Mouse (Mus musculus) stomach, embryonic 16.5 days (tissue): ENCODE data around the gene Tspyl1. TPM values are rescaled to one million over a fixed set of nuclear protein-coding genes. Genes with fewer than 3 reads are reported as not detected.
"Not testable (repeated sequence)": the region's sequence is repeated elsewhere in the genome, so short reads cannot be mapped to it uniquely, and the experiment has no call there.

Experiments used
- ATAC-seq: fragments of 200-750 bp; cut with Nextera tagmentation; 2 replicates; pipeline ENCODE4 v1.8.0; 2017; ENCODE audit warnings: moderate number of reproducible peaks, moderate TSS enrichment; ENCODE audit not compliant: insufficient read depth, low FRiP score
- H3K27ac ChIP-seq: fragments of 300-500 bp; sonication (generic); 2 replicates; pipeline ENCODE4 v1.5.1; 2014; ENCODE audit warnings: low read length
- H3K27me3 ChIP-seq: fragments of 300-500 bp; sonication (generic); 2 replicates; pipeline ENCODE4 v1.6.1; 2014; ENCODE audit warnings: low read length, control low read depth, mixed read lengths; ENCODE audit not compliant: control insufficient read depth, insufficient read depth
- H3K36me3 ChIP-seq: fragments of 300-500 bp; sonication (generic); 2 replicates; pipeline ENCODE4 v1.6.1; 2014; ENCODE audit warnings: low read length; ENCODE audit not compliant: control insufficient read depth, insufficient read depth
- H3K4me1 ChIP-seq: fragments of 300-500 bp; sonication (generic); 2 replicates; pipeline ENCODE4 v1.6.1; 2014; ENCODE audit warnings: low read length, control low read depth, mixed read lengths; ENCODE audit not compliant: control insufficient read depth, insufficient read depth
- H3K4me2 ChIP-seq: fragments of 300-500 bp; sonication (generic); 2 replicates; pipeline ENCODE4 v1.6.1; 2014; ENCODE audit warnings: low read depth, low read length, mixed read lengths
- H3K4me3 ChIP-seq: fragments of 300-500 bp; sonication (generic); replicated peaks from 2 replicates; pipeline ENCODE4 v1.5.1; 2014; ENCODE audit warnings: mild to moderate bottlenecking, low read length
- H3K9ac ChIP-seq: fragments of 300-500 bp; sonication (generic); 2 replicates; pipeline ENCODE4 v1.6.1; 2014; ENCODE audit warnings: low read length
- H3K9me3 ChIP-seq: fragments of 300-500 bp; sonication (generic); replicated peaks from 2 replicates; pipeline ENCODE4 v1.6.1; 2016; ENCODE audit warnings: low read length, control low read depth; ENCODE audit not compliant: control insufficient read depth
- WGBS: fragments of 180-500 bp; shearing (Covaris S2); extraction: QIAGEN DNeasy Blood & Tissue Kit; methylation state at CpG from one replicate; pipeline ENCODE4 v1.1.7; 2014; 5-methylcytosine and 5-hydroxymethylcytosine counted together
- polyA plus RNA-seq: library from polyadenylated mRNA; unstranded; fragments of >200 nt; fragmentation: Nextera tagmentation; extraction: Ambion mirVana; gene quantifications from 2 replicates; pipeline ENCODE4 v1.2.1, GENCODE M21; 2015

The Tspyl1 gene
- polyA plus RNA-seq, 1 experiment from 2014 or later = 57.3 TPM

DNA sequence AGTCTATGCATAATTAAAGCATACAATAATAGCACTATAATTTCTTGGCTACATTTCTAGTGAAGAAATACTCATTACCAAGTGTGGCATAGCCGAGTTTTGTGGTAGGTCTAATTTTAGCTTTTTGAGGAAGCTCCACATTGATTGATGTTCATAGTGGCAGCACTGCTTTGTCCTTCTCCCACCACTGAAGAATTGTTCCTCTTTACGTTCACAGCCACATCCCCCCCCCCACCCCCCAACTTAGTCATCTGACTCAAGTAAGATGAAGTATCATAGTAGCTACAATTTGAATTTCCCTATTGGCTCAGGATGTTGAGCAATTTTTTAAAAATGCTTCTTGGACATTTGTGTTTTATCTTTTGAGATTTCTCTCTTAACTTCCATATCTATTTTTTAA is 32.4 kb upstream of the Tspyl1 start:
- Histone ChIP-seq H3K4me3 (no peak overlapping the region), H3K36me3 (no peaks in the 10 kb centered on the region), H3K4me1 (no peaks in the 10 kb centered on the region), H3K27me3 (no peaks in the 10 kb centered on the region), H3K9me3 (no peaks in the 10 kb centered on the region), H3K27ac (no peak overlapping the region), H3K4me2 (no peak overlapping the region), H3K9ac (no peak overlapping the region)
- no peak for ATAC-seq
- WGBS = 39% methylated on average over 2 of the region's 2 CpGs

GRCm38 (mm10) chr10:34252833-34253232 is 29.2 kb upstream of the Tspyl1 start:
- H3K4me3 ChIP-seq, H3K9me3 ChIP-seq, H3K27ac ChIP-seq, H3K36me3 ChIP-seq, ATAC-seq, H3K4me1 ChIP-seq, H3K27me3 ChIP-seq, H3K4me2 ChIP-seq, H3K9ac ChIP-seq: not testable (repeated sequence)
- WGBS = 87% methylated on average over 9 of the region's 9 CpGs

DNA sequence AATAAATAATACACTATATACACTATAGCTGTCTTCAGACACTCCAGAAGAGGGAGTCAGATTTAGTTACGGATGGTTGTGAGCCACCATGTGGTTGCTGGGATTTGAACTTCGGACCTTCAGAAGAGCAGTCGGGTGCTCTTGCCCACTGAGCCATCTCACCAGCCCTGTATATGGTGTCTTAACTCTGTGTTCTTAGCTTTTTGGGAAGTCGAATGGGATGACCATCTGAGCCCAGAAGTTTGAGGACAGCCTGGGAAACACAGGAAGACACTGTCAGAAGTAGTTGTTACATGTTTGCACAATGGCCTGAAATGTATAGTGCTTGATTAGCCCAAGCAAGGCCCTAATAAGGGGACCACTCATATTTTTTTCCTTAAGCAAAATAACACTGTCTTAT is 16.9 kb upstream of the Tspyl1 start:
- Histone ChIP-seq H3K36me3 (no peaks in the 10 kb centered on the region), H3K27ac (no peak overlapping the region), H3K9me3 (no peaks in the 10 kb centered on the region), H3K27me3 (no peaks in the 10 kb centered on the region), H3K4me1 (no peaks in the 10 kb centered on the region), H3K4me3 (no peak overlapping the region), H3K4me2 (no peak overlapping the region), H3K9ac (no peak overlapping the region)
- 85% methylated on average over 4 of the region's 4 CpGs for whole genome bisulfite sequencing
- ATAC-seq = no peak

- WGBS = 64% methylated on average over 5 of the region's 5 CpGs
Observed at GRCm38 (mm10) chr10:34267312-34268070, 14.5 kb upstream of the Tspyl1 start.

GRCm38 (mm10) chr10:34271681-34272080 is 10.3 kb upstream of the Tspyl1 start:
- no peak for ATAC-seq
- H3K4me2 ChIP-seq = no peak overlapping the region
- H3K36me3 ChIP-seq = no peaks in the 10 kb centered on the region
- no peak overlapping the region for H3K27ac ChIP-seq
- no peaks in the 10 kb centered on the region for H3K9me3 ChIP-seq
- H3K27me3 ChIP-seq = no peaks in the 10 kb centered on the region
- no peak overlapping the region for H3K4me3 ChIP-seq
- no peaks in the 10 kb centered on the region for H3K4me1 ChIP-seq
- no peak overlapping the region for H3K9ac ChIP-seq
- WGBS = 45% methylated on average over 7 of the region's 7 CpGs

More at GRCm38 (mm10) chr10:34267312-34268070, 14.5 kb upstream of the Tspyl1 start:
- no peak overlapping the region for H3K4me3 ChIP-seq
- H3K9me3 ChIP-seq = no peaks in the 10 kb centered on the region
- ATAC-seq = no peak
- no peaks in the 10 kb centered on the region for H3K4me1 ChIP-seq
- no peaks in the 10 kb centered on the region for H3K27me3 ChIP-seq
- no peak overlapping the region for H3K4me2 ChIP-seq
- no peak overlapping the region for H3K27ac ChIP-seq
- no peaks in the 10 kb centered on the region for H3K36me3 ChIP-seq
- no peak overlapping the region for H3K9ac ChIP-seq

GRCm38 (mm10) chr10:34280591-34281175 is 1.3 kb upstream of the Tspyl1 start:
- Histone ChIP-seq H3K9me3 (no peaks in the 10 kb centered on the region), H3K4me2 (peak overlapping the region; percentile 55), H3K27me3 (no peaks in the 10 kb centered on the region), H3K4me1 (peaks cover 8% of the 10 kb centered on the region), H3K27ac (no peak overlapping the region), H3K9ac (0 out of 2 replicates have a peak overlapping the region, but pooled peaks have one; percentile 48), H3K4me3 (peak overlapping the region; percentile 33), H3K36me3 (no peaks in the 10 kb centered on the region)
- ATAC-seq = no peak
- 26% methylated on average over 13 of the region's 13 CpGs for WGBS

DNA sequence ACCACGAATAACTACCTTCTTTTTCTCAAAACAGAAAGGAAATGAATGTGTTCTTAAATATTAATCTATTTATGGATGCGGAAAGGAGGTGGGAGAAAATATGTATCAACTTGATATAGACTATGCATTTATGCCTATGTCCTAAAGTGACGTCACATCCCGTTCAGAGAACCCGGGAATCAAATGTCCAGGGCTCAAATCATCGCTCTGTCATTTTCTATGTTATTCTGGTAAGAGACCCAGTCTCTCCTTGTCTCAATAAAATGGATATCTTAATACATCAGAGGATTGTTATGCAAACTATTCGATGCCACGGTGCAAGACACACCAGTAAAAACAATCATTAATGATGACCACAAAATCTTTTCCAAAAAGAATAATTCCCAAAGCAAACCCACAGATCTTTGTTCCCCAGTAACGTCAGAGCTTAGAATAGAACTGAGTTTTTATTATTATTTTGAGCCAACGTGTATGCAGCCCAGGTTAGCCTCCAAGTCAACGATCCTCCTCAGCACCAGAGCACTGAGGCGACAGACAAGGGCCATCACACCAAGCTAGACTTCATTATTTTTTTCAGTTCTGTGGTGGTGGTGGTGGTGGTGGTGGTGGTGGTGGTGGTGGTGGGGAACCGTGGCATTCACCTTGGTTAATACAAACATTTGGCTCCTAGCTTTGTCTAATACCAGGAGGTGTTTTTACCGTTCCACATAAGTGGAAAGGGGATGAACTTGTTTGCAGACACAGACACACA is 604 bp upstream of the Tspyl1 start:
- peak overlapping the region; percentile 78 for H3K4me3 ChIP-seq
- WGBS = 18% methylated on average over 14 of the region's 14 CpGs
- ATAC-seq = peak; percentile 9; the same call in 1 of the 2 replicates
- peaks cover 8% of the 10 kb centered on the region for H3K4me1 ChIP-seq
- H3K36me3 ChIP-seq = no peaks in the 10 kb centered on the region
- H3K4me2 ChIP-seq = peak overlapping the region; percentile 91
- no peaks in the 10 kb centered on the region for H3K9me3 ChIP-seq
- no peaks in the 10 kb centered on the region for H3K27me3 ChIP-seq
- H3K27ac ChIP-seq = peak overlapping the region; percentile 55; the same call in 1 of the 2 replicates
- peak overlapping the region; percentile 75 for H3K9ac ChIP-seq

DNA sequence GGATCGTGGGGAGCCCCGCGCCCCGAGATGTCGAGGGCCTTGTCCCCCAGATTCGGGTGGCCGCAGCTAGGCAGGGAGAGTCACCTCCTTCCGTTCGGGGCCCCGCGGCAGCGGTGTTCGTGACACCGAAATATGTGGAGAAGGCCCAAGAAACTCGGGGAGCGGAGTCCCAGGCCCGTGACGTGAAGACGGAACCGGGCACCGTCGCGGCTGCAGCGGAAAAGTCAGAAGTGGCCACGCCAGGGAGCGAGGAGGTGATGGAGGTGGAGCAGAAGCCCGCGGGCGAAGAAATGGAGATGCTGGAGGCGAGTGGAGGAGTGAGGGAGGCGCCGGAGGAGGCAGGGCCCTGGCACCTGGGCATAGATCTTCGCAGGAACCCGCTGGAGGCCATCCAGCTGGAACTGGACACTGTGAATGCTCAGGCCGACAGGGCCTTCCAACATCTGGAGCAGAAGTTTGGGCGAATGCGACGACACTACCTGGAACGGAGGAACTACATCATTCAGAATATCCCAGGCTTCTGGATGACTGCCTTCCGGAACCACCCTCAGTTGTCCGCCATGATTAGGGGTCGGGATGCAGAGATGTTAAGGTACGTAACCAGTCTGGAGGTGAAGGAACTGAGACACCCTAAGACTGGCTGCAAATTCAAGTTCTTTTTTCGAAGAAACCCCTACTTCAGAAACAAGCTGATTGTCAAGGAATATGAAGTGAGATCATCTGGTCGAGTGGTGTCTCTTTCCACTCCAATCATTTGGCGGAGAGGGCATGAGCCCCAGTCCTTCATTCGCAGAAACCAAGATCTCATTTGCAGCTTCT is 639 bp downstream of the Tspyl1 start:
- 3% methylated on average over 47 of the region's 47 CpGs for WGBS
- Histone ChIP-seq H3K27ac (peak overlapping the region; percentile 73), H3K4me3 (peak overlapping the region; percentile 78), H3K9me3 (no peaks in the 10 kb centered on the region), H3K4me1 (peaks cover 8% of the 10 kb centered on the region), H3K27me3 (no peaks in the 10 kb centered on the region), H3K36me3 (0 out of 2 replicates have a peak, but pooled peaks cover 3% of the 10 kb centered on the region), H3K9ac (peak overlapping the region; percentile 95), H3K4me2 (peak overlapping the region; percentile 92)
- peak; percentile 35; the same call in 1 of the 2 replicates for ATAC-seq
